Mouse (Mus musculus) erythroblast, embryonic 14.5 days (primary cell): ENCODE results near the gene Arvcf.

Experiments
- GATA1 ChIP-seq: IDR thresholded peaks from 2 replicates; pipeline ENCODE4 v1.6.1; 2012; ENCODE audit warnings: low read length, inconsistent platforms, mixed read lengths
- TAL1 ChIP-seq: IDR thresholded peaks from 3 replicates; pipeline ENCODE4 v1.6.1; 2012; ENCODE audit warnings: low read length, inconsistent platforms, mixed read lengths

DNA sequence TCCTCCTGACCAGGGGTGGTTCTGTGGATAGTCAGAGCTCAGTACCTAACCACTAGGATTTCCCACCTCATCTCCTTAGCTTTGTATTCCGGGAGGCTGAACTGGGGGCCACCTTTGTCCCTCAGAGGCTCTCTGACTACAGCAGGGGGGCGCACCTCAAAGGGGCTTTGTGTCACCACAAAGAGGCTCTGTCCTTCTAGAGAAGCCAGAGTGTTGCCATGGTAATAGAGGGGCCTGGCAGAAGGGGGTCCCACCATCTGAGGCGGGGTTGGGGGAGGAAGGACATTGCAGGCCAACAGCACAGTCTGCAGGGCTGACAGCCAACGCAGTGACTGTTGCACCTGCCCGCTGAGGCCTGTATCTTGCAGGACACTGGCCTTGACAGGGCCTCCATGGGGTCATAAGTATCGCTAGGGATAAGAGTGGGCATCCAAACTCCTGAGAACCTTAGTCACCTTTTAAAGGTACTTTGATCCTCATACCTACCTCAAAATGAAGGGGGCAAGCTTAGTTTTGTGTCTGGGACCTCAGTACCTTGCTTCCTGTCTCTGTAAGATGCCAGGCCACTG, 32.6 kb downstream of the Arvcf start:
- TF ChIP-seq TAL1 (no peak), GATA1 (no peak)
